Mouse (Mus musculus): ENCODE measurements around the gene Kctd7. TPM values are rescaled to one million over a fixed set of nuclear protein-coding genes. Genes with fewer than 3 reads are reported as not detected.
A peak's percentile ranks its signal among the peaks of the same experiment; 100 is the strongest.

Gene Kctd7
- total RNA-seq (2021) (1 to 10 TPM; 1.5 to 3.7 TPM), polyA plus RNA-seq (2012; rRNA removed) (2.5 and 3.1 TPM in 2 replicates)
- long read RNA-seq, full-length matches to known transcripts, result 2 of 2 reads
- long read RNA-seq, partial matches to known transcripts, result 0 of 2 reads
- long read RNA-seq, other reads (novel, unspliced or antisense), result 0 of 2 reads

DNA sequence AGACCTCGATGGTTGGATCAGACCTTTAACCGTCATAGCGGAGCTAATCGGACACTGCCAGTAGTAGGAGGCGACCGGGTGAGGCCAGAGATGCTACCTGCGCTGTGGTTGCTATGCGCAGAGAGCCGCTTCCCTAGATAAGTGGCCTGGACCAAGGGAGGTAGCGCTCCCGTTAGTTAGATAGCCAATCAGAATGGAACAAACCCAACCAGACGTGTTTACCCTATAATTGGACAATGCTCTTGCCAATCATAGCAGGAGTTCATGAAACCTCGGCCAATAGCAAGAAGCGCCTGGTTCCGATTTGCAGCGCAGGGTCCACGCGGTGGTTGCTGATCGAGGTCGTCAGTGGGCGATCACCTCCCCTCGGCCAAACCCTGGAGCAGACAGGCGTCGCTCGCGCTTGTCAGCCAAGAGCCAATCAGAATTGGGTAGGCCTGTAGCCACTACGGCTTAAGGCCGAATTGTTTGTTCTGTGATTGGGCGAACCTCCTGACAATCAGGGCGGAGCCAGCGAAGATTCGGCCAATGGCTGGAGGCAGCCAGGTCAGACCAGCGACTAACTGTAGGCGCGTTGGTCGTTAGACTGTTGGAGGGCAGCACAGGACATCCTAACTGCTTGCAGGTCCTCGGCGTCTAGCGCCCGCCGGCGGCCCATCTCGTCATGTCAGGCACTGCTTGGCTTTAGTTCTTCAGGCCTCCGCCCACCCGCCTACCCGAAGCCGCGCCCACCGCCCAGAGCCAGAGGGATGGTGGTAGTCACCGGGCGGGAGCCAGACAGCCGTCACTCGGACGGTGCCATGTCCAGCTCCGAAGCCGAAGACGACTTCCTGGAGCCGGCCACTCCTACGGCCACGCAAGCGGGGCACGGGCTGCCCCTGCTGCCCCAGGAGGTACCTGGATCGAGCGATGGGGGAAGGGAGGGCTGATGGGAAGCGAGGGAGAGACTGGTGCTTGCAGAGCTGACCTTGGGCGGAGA lies at the start of gene Kctd7:
Gene Kctd7, plus strand, starts transcription at position 528 of the 979 bp plus-strand sequence.
- Histone ChIP-seq H3K79me2 (replicated peaks; ENCODE audit: control insufficient read depth, insufficient read depth, low read length) (no peaks in the 10 kb centered on the region), H3K36me3 (ENCODE audit: control insufficient read depth, insufficient read depth, low read length) (no peaks in the 10 kb centered on the region), H3K9ac (ENCODE audit: low read depth, low read length) (peak within 1 kb of the TSS; percentile 78), H3K27ac (peak within 1 kb of the TSS; percentile 81), H3K4me3 (peak within 1 kb of the TSS; percentile 70), H3K27me3 (ENCODE audit: control insufficient read depth, insufficient read depth, low read length) (no peaks in the 10 kb centered on the region), H3K4me1 (ENCODE audit: control insufficient read depth, insufficient read depth, low read length) (peaks cover 3% of the 10 kb centered on the region)
- under 1% methylated on average over 66 of the region's 66 CpGs for whole genome bisulfite sequencing
- DNase-seq, result peak; percentile 95 to 98
- intact Hi-C loops (cut with DNase I), result loop anchor here (2.0 to 10.0 kb wide), 3 partner anchors 26 to 210 kb away; partner anchors contain the start of gene Rabgef1
- no peak for TF ChIP-seq EP300 (IDR thresholded peaks at IDR 0.05; ENCODE audit: insufficient read depth, low read depth, low read length)
- peak; percentile 59 for TF ChIP-seq CTCF (IDR thresholded peaks at IDR 0.05)
- TF ChIP-seq POLR2A (IDR thresholded peaks at IDR 0.05; ENCODE audit: insufficient read depth, low read depth, low read length), result peak; percentile 82

GRCm38 (mm10) chr5:130096754-130097153 lies 47.9 kb upstream of the Kctd7 start:
- DNase-seq, result no peak
- no peak overlapping the region for H3K4me3 ChIP-seq
- TF ChIP-seq EP300 (IDR thresholded peaks at IDR 0.05; ENCODE audit: insufficient read depth, low read depth, low read length), result no peak
- TF ChIP-seq CTCF (IDR thresholded peaks at IDR 0.05), result no peak
- no peak for TF ChIP-seq POLR2A (IDR thresholded peaks at IDR 0.05; ENCODE audit: insufficient read depth, low read depth, low read length)
- H3K4me1 ChIP-seq (ENCODE audit: control insufficient read depth, insufficient read depth, low read length), result peaks cover 2% of the 10 kb centered on the region
- H3K79me2 ChIP-seq (replicated peaks; ENCODE audit: control insufficient read depth, insufficient read depth, low read length), result no peaks in the 10 kb centered on the region; the same call in 1 of the 2 replicates
- H3K27me3 ChIP-seq (ENCODE audit: control insufficient read depth, insufficient read depth, low read length), result no peaks in the 10 kb centered on the region
- H3K9ac ChIP-seq (ENCODE audit: low read depth, low read length), result no peak overlapping the region
- no peak overlapping the region for H3K27ac ChIP-seq
- intact Hi-C loops (cut with DNase I), result no loop called here
- WGBS, result 74% methylated on average over 12 of the region's 12 CpGs
- no peaks in the 10 kb centered on the region for H3K36me3 ChIP-seq (ENCODE audit: control insufficient read depth, insufficient read depth, low read length)

DNA sequence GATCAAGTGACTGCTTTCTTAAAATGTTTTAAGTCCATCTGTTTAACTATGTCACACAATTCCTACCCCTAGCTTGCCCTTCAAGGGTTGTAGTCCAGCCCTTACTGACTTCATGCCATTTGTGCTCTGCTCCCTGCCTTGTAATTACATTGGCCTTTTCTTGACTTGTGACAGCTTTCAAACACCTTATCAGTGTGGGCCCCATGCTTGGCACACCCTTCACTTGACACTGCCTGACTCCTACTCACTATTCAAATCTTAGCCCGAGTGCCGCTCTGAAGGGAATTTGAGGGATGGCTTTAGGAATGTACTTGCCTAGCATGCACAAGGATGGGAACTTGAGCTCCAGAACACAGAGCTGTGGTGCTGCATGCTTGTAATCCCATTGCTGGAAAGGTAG lies 46.8 kb upstream of the Kctd7 start:
- WGBS, result 36% methylated on average over 2 of the region's 2 CpGs
- no peak overlapping the region for H3K4me3 ChIP-seq
- no peak for TF ChIP-seq EP300 (IDR thresholded peaks at IDR 0.05; ENCODE audit: insufficient read depth, low read depth, low read length)
- TF ChIP-seq CTCF (IDR thresholded peaks at IDR 0.05), result no peak
- no peak for TF ChIP-seq POLR2A (IDR thresholded peaks at IDR 0.05; ENCODE audit: insufficient read depth, low read depth, low read length)
- intact Hi-C loops (cut with DNase I), result no loop called here
- no peaks in the 10 kb centered on the region; the same call in 1 of the 2 replicates for H3K79me2 ChIP-seq (replicated peaks; ENCODE audit: control insufficient read depth, insufficient read depth, low read length)
- no peak overlapping the region for H3K9ac ChIP-seq (ENCODE audit: low read depth, low read length)
- H3K27me3 ChIP-seq (ENCODE audit: control insufficient read depth, insufficient read depth, low read length), result no peaks in the 10 kb centered on the region
- H3K36me3 ChIP-seq (ENCODE audit: control insufficient read depth, insufficient read depth, low read length), result no peaks in the 10 kb centered on the region
- H3K4me1 ChIP-seq (ENCODE audit: control insufficient read depth, insufficient read depth, low read length), result peaks cover 2% of the 10 kb centered on the region
- no peak for DNase-seq
- H3K27ac ChIP-seq, result no peak overlapping the region

GRCm38 (mm10) chr5:130101724-130102123 lies 42.9 kb upstream of the Kctd7 start:
- no peak for TF ChIP-seq CTCF (IDR thresholded peaks at IDR 0.05)
- Histone ChIP-seq H3K79me2 (replicated peaks; ENCODE audit: control insufficient read depth, insufficient read depth, low read length) (no peaks in the 10 kb centered on the region; the same call in 1 of the 2 replicates), H3K4me3 (no peak overlapping the region), H3K27ac (no peak overlapping the region), H3K36me3 (ENCODE audit: control insufficient read depth, insufficient read depth, low read length) (no peaks in the 10 kb centered on the region; the same call in 1 of the 2 replicates), H3K27me3 (ENCODE audit: control insufficient read depth, insufficient read depth, low read length) (no peaks in the 10 kb centered on the region), H3K9ac (ENCODE audit: low read depth, low read length) (no peak overlapping the region), H3K4me1 (ENCODE audit: control insufficient read depth, insufficient read depth, low read length) (peaks cover 2% of the 10 kb centered on the region)
- no peak for DNase-seq
- intact Hi-C loops (cut with DNase I), result no loop called here
- 95% methylated on average over 17 of the region's 17 CpGs for WGBS

- H3K4me1 ChIP-seq (ENCODE audit: control insufficient read depth, insufficient read depth, low read length), result peaks cover 2% of the 10 kb centered on the region; the same call in 1 of the 2 replicates
- peaks cover 1% of the 10 kb centered on the region; the same call in 1 of the 2 replicates for H3K36me3 ChIP-seq (ENCODE audit: control insufficient read depth, insufficient read depth, low read length)
- no peak overlapping the region for H3K27ac ChIP-seq
- no peak overlapping the region for H3K9ac ChIP-seq (ENCODE audit: low read depth, low read length)
- no peak for DNase-seq
- H3K79me2 ChIP-seq (replicated peaks; ENCODE audit: control insufficient read depth, insufficient read depth, low read length), result no peaks in the 10 kb centered on the region
- TF ChIP-seq EP300 (IDR thresholded peaks at IDR 0.05; ENCODE audit: insufficient read depth, low read depth, low read length) (no peak), CTCF (IDR thresholded peaks at IDR 0.05) (no peak), POLR2A (IDR thresholded peaks at IDR 0.05; ENCODE audit: insufficient read depth, low read depth, low read length) (no peak)
- no peak overlapping the region for H3K4me3 ChIP-seq
- intact Hi-C loops (cut with DNase I), result no loop called here
- 57% methylated on average over 3 of the region's 3 CpGs for WGBS
- H3K27me3 ChIP-seq (ENCODE audit: control insufficient read depth, insufficient read depth, low read length), result no peaks in the 10 kb centered on the region
Observed at GRCm38 (mm10) chr5:130109348-130109747, 35.3 kb upstream of the Kctd7 start.
